Mouse (Mus musculus): ENCODE measurements around the gene Srgap2.

Srgap2 gene

GRCm38 (mm10) chr1:131417821-131418660 lies 109.1 kb downstream of the Srgap2 start:
- peak in 1 of 2 experiments; percentile 10 for DNase-seq (ENCODE audit: low spot score in 2 of 2)

- no peak for DNase-seq (ENCODE audit: low spot score in 2 of 2)
These were observed 109.9 kb downstream of the Srgap2 start for GRCm38 (mm10) chr1:131417059-131417750.

- no peak for DNase-seq (ENCODE audit: low spot score in 2 of 2)
These were observed 123.6 kb downstream of the Srgap2 start for GRCm38 (mm10) chr1:131403567-131403966.

- no peak for DNase-seq (ENCODE audit: low spot score in 2 of 2)
These were observed 126.3 kb downstream of the Srgap2 start for GRCm38 (mm10) chr1:131400844-131401243.

- no peak for DNase-seq (ENCODE audit: low spot score in 2 of 2)
These were observed 129.0 kb downstream of the Srgap2 start for GRCm38 (mm10) chr1:131398181-131398580.

- peak in 1 of 2 experiments; percentile 38 for DNase-seq (ENCODE audit: low spot score in 2 of 2)
These were observed 142.7 kb downstream of the Srgap2 start for GRCm38 (mm10) chr1:131384406-131384805.

- no peak for DNase-seq (ENCODE audit: low spot score in 2 of 2)
These were observed 145.0 kb downstream of the Srgap2 start for GRCm38 (mm10) chr1:131382184-131382583.

- no peak for DNase-seq (ENCODE audit: low spot score in 2 of 2)
These were observed 146.9 kb downstream of the Srgap2 start for GRCm38 (mm10) chr1:131380254-131380653.

GRCm38 (mm10) chr1:131378914-131379474 lies 148.2 kb downstream of the Srgap2 start:
- DNase-seq (ENCODE audit: low spot score in 2 of 2): no peak

GRCm38 (mm10) chr1:131378081-131378913 lies 148.9 kb downstream of the Srgap2 start:
- no peak for DNase-seq (ENCODE audit: low spot score in 2 of 2)

- DNase-seq (ENCODE audit: low spot score in 2 of 2): no peak
These were observed 161.3 kb downstream of the Srgap2 start for GRCm38 (mm10) chr1:131365832-131366231.

GRCm38 (mm10) chr1:131364432-131364831 lies 162.7 kb downstream of the Srgap2 start:
- no peak for DNase-seq (ENCODE audit: low spot score in 2 of 2)

GRCm38 (mm10) chr1:131363887-131364286 lies 163.3 kb downstream of the Srgap2 start:
- DNase-seq (ENCODE audit: low spot score in 2 of 2): no peak

GRCm38 (mm10) chr1:131362089-131362488 lies 165.1 kb downstream of the Srgap2 start:
- DNase-seq (ENCODE audit: low spot score in 2 of 2): no peak

GRCm38 (mm10) chr1:131360800-131361199 lies 166.4 kb downstream of the Srgap2 start:
- DNase-seq (ENCODE audit: low spot score in 2 of 2): no peak

GRCm38 (mm10) chr1:131359609-131360008 lies 167.5 kb downstream of the Srgap2 start:
- no peak for DNase-seq (ENCODE audit: low spot score in 2 of 2)

GRCm38 (mm10) chr1:131357213-131357612 lies 169.9 kb downstream of the Srgap2 start:
- no peak for DNase-seq (ENCODE audit: low spot score in 2 of 2)

- no peak for DNase-seq (ENCODE audit: low spot score in 2 of 2)
These were observed 175.7 kb downstream of the Srgap2 start for GRCm38 (mm10) chr1:131351436-131351835.

GRCm38 (mm10) chr1:131349993-131350510 lies 177.1 kb downstream of the Srgap2 start:
- DNase-seq (ENCODE audit: low spot score in 2 of 2): peak in 1 of 2 experiments; percentile 26

- no peak for DNase-seq (ENCODE audit: low spot score in 2 of 2)
These were observed 179.4 kb downstream of the Srgap2 start for GRCm38 (mm10) chr1:131347708-131348107.

GRCm38 (mm10) chr1:131346916-131347555 lies 180.1 kb downstream of the Srgap2 start:
- no peak for DNase-seq (ENCODE audit: low spot score in 2 of 2)
